Mouse (Mus musculus) CH12.LX (cell line): ENCODE results near the gene Gm21983. TPM values are rescaled to one million over a fixed set of nuclear protein-coding genes. Genes with fewer than 3 reads are reported as not detected.

Experiments
- DNase-seq: peaks from one replicate; pipeline ENCODE4 v3.0.0-alpha.2; 2013; ENCODE audit errors: extremely low read depth
- H3K27ac ChIP-seq: 2 replicates; pipeline ENCODE4 v1.5.1; 2012; ENCODE audit warnings: low read depth, mild to moderate bottlenecking, control low read depth, moderate library complexity; ENCODE audit not compliant: insufficient read depth
- H3K27me3 ChIP-seq: replicated peaks from 2 replicates; pipeline ENCODE3; 2012; ENCODE audit warnings: inconsistent platforms
- H3K36me3 ChIP-seq, 2 experiments: replicated peaks in 1 of 2; 2 replicates each; pipeline versions ENCODE3 to v1.6.1; 2012; ENCODE audit warnings: inconsistent platforms in 1 of 2, low read length in 1 of 2, mild to moderate bottlenecking in 1 of 2, mixed read lengths in 1 of 2, moderate library complexity in 1 of 2; ENCODE audit not compliant: control insufficient read depth in 1 of 2, insufficient read depth in 1 of 2
- H3K4me1 ChIP-seq, 2 experiments: 2 replicates each; pipeline ENCODE4 v1.6.1; 2012; ENCODE audit warnings: inconsistent platforms in 1 of 2, moderate library complexity in 1 of 2; ENCODE audit not compliant: insufficient read depth in 2 of 2, control insufficient read depth in 1 of 2
- H3K4me2 ChIP-seq: 2 replicates; pipeline ENCODE4 v1.6.1; 2012; ENCODE audit warnings: low read depth, mild to moderate bottlenecking, control low read depth; ENCODE audit not compliant: poor library complexity, insufficient read depth, severe bottlenecking
- H3K4me3 ChIP-seq, 3 experiments: fragments of 150-350 bp in 1 of 3; sonication (generic) in 1 of 3; replicated peaks in 1 of 3; 2 replicates each; pipeline versions ENCODE3 to v1.5.1; 2011 to 2012; ENCODE audit warnings: low read depth in 2 of 3, low read length in 2 of 3, mild to moderate bottlenecking in 2 of 3, moderate library complexity in 2 of 3, control low read depth in 1 of 3, improper control_type of control experiment in 1 of 3, inconsistent platforms in 1 of 3, mixed read lengths in 1 of 3; ENCODE audit not compliant: poor library complexity in 1 of 3
- H3K79me2 ChIP-seq: replicated peaks from 2 replicates; pipeline ENCODE4 v1.6.1; 2012; ENCODE audit warnings: mild to moderate bottlenecking, moderate library complexity; ENCODE audit not compliant: control insufficient read depth, poor library complexity, insufficient read depth, severe bottlenecking; ENCODE audit errors: extremely low read depth
- H3K9ac ChIP-seq: 2 replicates; pipeline ENCODE4 v1.6.1; 2012; ENCODE audit warnings: low read depth, mild to moderate bottlenecking, control low read depth, moderate library complexity; ENCODE audit not compliant: insufficient read depth
- H3K9me3 ChIP-seq: replicated peaks from 2 replicates; pipeline ENCODE3; 2012; ENCODE audit warnings: low read length, inconsistent platforms, mixed read lengths
- CHD1 ChIP-seq: IDR thresholded peaks from 2 replicates; pipeline ENCODE4 v1.6.1; 2012; ENCODE audit warnings: low read depth, low read length, improper control_type of control experiment, inconsistent platforms
- CHD2 ChIP-seq: IDR thresholded peaks from 2 replicates; pipeline ENCODE4 v1.6.1; 2011; ENCODE audit warnings: low read length, improper control_type of control experiment
- CTCF ChIP-seq, 2 experiments: IDR thresholded peaks in 1 of 2; conservative IDR thresholded peaks in 1 of 2; 2 replicates each; pipeline ENCODE4 v1.5.1; 2011 to 2012; ENCODE audit warnings: low read depth in 2 of 2, low read length in 2 of 2, improper control_type of control experiment in 1 of 2, inconsistent platforms in 1 of 2, mild to moderate bottlenecking in 1 of 2, moderate library complexity in 1 of 2
- ELF1 ChIP-seq: IDR thresholded peaks from 2 replicates; pipeline ENCODE4 v1.6.1; 2014; ENCODE audit warnings: low read depth, mild to moderate bottlenecking, inconsistent platforms, low read length, improper control_type of control experiment
- EP300 ChIP-seq: IDR thresholded peaks from 2 replicates; pipeline ENCODE4 v1.6.1; 2011; ENCODE audit warnings: low read length, improper control_type of control experiment
- ETS1 ChIP-seq: conservative IDR thresholded peaks from 2 replicates; pipeline ENCODE4 v1.6.1; 2012; ENCODE audit warnings: low read depth, mild to moderate bottlenecking, inconsistent platforms, low read length, improper control_type of control experiment, moderate library complexity
- GABPA ChIP-seq: IDR thresholded peaks from 2 replicates; pipeline ENCODE4 v1.6.1; 2012; ENCODE audit warnings: low read depth, low read length, improper control_type of control experiment, inconsistent platforms; ENCODE audit not compliant: insufficient replicate concordance
- JUND ChIP-seq: conservative IDR thresholded peaks from 2 replicates; pipeline ENCODE4 v1.6.1; 2011; ENCODE audit warnings: low read depth, low read length, improper control_type of control experiment
- KAT2A ChIP-seq: IDR thresholded peaks from 2 replicates; pipeline ENCODE4 v1.6.1; 2012; ENCODE audit warnings: low read length, improper control_type of control experiment, inconsistent platforms; ENCODE audit not compliant: insufficient replicate concordance
- MAZ ChIP-seq: IDR thresholded peaks from 2 replicates; pipeline ENCODE4 v1.6.1; 2012; ENCODE audit warnings: low read depth, mild to moderate bottlenecking, inconsistent platforms, low read length, improper control_type of control experiment, moderate library complexity
- MEF2A ChIP-seq: IDR thresholded peaks from 2 replicates; pipeline ENCODE4 v1.6.1; 2014; ENCODE audit warnings: low read depth, mild to moderate bottlenecking, inconsistent platforms, low read length, improper control_type of control experiment, borderline replicate concordance
- NELFE ChIP-seq: IDR thresholded peaks from 2 replicates; pipeline ENCODE4 v1.6.1; 2011; ENCODE audit warnings: low read depth, low read length, improper control_type of control experiment
- NRF1 ChIP-seq: IDR thresholded peaks from 2 replicates; pipeline ENCODE4 v1.6.1; 2014; ENCODE audit warnings: low read depth, mild to moderate bottlenecking, inconsistent platforms, low read length, improper control_type of control experiment, moderate library complexity
- RCOR1 ChIP-seq: conservative IDR thresholded peaks from 2 replicates; pipeline ENCODE4 v1.6.1; 2012; ENCODE audit warnings: low read depth, mild to moderate bottlenecking, inconsistent platforms, low read length, improper control_type of control experiment
- SIN3A ChIP-seq: IDR thresholded peaks from 2 replicates; pipeline ENCODE4 v1.6.1; 2012; ENCODE audit warnings: low read length, improper control_type of control experiment, inconsistent platforms
- SMC3 ChIP-seq: IDR thresholded peaks from 2 replicates; pipeline ENCODE4 v1.6.1; 2011; ENCODE audit warnings: low read depth, low read length, improper control_type of control experiment
- UBTF ChIP-seq: IDR thresholded peaks from 2 replicates; pipeline ENCODE4 v1.6.1; 2012; ENCODE audit warnings: low read depth, mild to moderate bottlenecking, inconsistent platforms, low read length, improper control_type of control experiment, moderate library complexity
- USF1 ChIP-seq: IDR thresholded peaks from 2 replicates; pipeline ENCODE4 v1.6.1; 2014; ENCODE audit warnings: low read depth, mild to moderate bottlenecking, inconsistent platforms, low read length, improper control_type of control experiment
- USF2 ChIP-seq: conservative IDR thresholded peaks from 2 replicates; pipeline ENCODE4 v1.6.1; 2011; ENCODE audit warnings: low read depth, low read length, improper control_type of control experiment
- ZC3H11A ChIP-seq: IDR thresholded peaks from 2 replicates; pipeline ENCODE4 v1.6.1; 2012; ENCODE audit warnings: low read depth, mild to moderate bottlenecking, inconsistent platforms, low read length, improper control_type of control experiment
- ZKSCAN1 ChIP-seq: IDR thresholded peaks from 2 replicates; pipeline ENCODE4 v1.6.1; 2012; ENCODE audit warnings: low read depth, inconsistent platforms, low read length, improper control_type of control experiment, borderline replicate concordance
- ZNF384 ChIP-seq: IDR thresholded peaks from 2 replicates; pipeline ENCODE4 v1.6.1; 2012; ENCODE audit warnings: low read depth, low read length, improper control_type of control experiment, inconsistent platforms
- dilution Hi-C: fragments of 300-500 bp; cut with MboI; formaldehyde crosslinking; loops from 2 replicates; pipeline ENCODE4 v1.14.3; 2020; ENCODE audit warnings: low sequenced_read_pairs; ENCODE audit not compliant: extremely low pct_unique_long_range_greater_than_20kb, extremely low pct_ligation_motif_present
- in situ Hi-C: fragments of 300-500 bp; cut with MboI; formaldehyde crosslinking; loops from 3 replicates; pipeline ENCODE4 v1.14.3; 2019; ENCODE audit warnings: low sequenced_read_pairs, low pct_ligation_motif_present, low pct_unique_long_range_greater_than_20kb, mixed read lengths
- polyA plus RNA-seq: library from polyadenylated mRNA; unstranded; fragments of >175 nt; gene quantifications from 2 replicates; pipeline ENCODE4 v1.2.1, GENCODE M21; 2012; ENCODE audit warnings: low read depth; ENCODE audit not compliant: insufficient read length
- total RNA-seq, 2 experiments: library from RNA; depleted of rRNA; stranded (reverse); fragments of 300-350 nt in 1 of 2; fragments of >200 nt in 1 of 2; gene quantifications; 2 replicates each; pipeline ENCODE4 v1.2.3; 2012 to 2014

The Gm21983 gene
- total and polyA plus RNA-seq, 3 experiments: 0.13 to 0.81 TPM; not detected in 1

- TF ChIP-seq ZNF384: no peak
- no peak for TF ChIP-seq MAZ
- TF ChIP-seq CTCF (conservative IDR thresholded peaks at IDR 0.05 in 1 of 2, IDR thresholded peaks at IDR 0.05 in 1 of 2; ENCODE audit: low read depth in 2 of 2, low read length in 2 of 2): no peak
- TF ChIP-seq JUND: no peak
- no peak for TF ChIP-seq EP300
- TF ChIP-seq SIN3A: no peak
- TF ChIP-seq ZC3H11A: no peak
- no peak for TF ChIP-seq ZKSCAN1
- TF ChIP-seq RCOR1: no peak
- TF ChIP-seq UBTF: no peak
- dilution Hi-C loops: no loop called here
These were observed 3.0 kb downstream of the Gm21983 start for GRCm38 (mm10) chr7:27177942-27178323.

DNA sequence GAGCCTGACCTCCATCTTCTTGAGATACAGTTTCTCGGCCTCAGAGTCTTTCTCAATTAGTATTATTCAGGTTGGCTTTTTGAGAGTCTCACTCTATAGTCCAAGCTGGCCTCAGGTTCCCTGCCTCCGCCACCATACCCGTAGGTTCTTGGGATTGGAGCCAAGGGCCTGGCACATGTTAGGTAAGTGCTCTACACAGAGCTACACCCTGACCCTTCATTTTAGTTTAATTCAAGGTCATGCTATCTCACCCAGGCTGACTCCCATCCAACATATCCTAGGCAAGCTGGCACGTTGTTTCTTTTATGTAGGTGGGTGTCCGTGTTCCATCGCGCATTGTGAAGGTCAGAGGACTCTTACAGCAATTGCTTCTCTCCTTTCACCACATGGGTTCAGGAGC, 6.0 kb downstream of the Gm21983 start:
- no peak for DNase-seq
- TF ChIP-seq CHD1 (no peak), NELFE (no peak), CHD2 (no peak), EP300 (no peak), SMC3 (no peak), GABPA (no peak), ZKSCAN1 (no peak), ELF1 (no peak), ETS1 (no peak), KAT2A (no peak), CTCF (conservative IDR thresholded peaks at IDR 0.05 in 1 of 2, IDR thresholded peaks at IDR 0.05 in 1 of 2; ENCODE audit: low read depth in 2 of 2, low read length in 2 of 2) (no peak), USF2 (no peak), USF1 (no peak), RCOR1 (no peak), MEF2A (no peak), NRF1 (no peak)
- no peak overlapping the region for H3K4me3 ChIP-seq
- peaks cover 7% of the 10 kb centered on the region for H3K79me2 ChIP-seq
- no peaks in the 10 kb centered on the region for H3K27me3 ChIP-seq
- no peak overlapping the region for H3K9ac ChIP-seq
- peaks cover 0 to 64% of the 10 kb centered on the region in 2 experiments; a peak in 2 of 4 replicates for H3K4me1 ChIP-seq
- no peak overlapping the region for H3K4me2 ChIP-seq
- dilution Hi-C loops: no loop called here
- peaks cover 51 to 61% of the 10 kb centered on the region in 2 experiments for H3K36me3 ChIP-seq
- H3K9me3 ChIP-seq: no peaks in the 10 kb centered on the region
- H3K27ac ChIP-seq: no peak overlapping the region
- in situ Hi-C loops: no loop called here

More at GRCm38 (mm10) chr7:27177942-27178323, 3.0 kb downstream of the Gm21983 start:
- Histone ChIP-seq H3K4me2 (peak overlapping the region; percentile 97), H3K27ac (peak overlapping the region; percentile 78), H3K27me3 (no peaks in the 10 kb centered on the region), H3K36me3 (peaks cover 29 to 47% of the 10 kb centered on the region in 2 experiments), H3K9ac (peak overlapping the region; percentile 94), H3K79me2 (peaks cover 7% of the 10 kb centered on the region), H3K4me3 (peak overlapping the region; percentile 67 to 68 (median 67)), H3K9me3 (no peaks in the 10 kb centered on the region), H3K4me1 (peaks cover 3 to 56% of the 10 kb centered on the region in 2 experiments; a peak in 3 of 4 replicates)
- in situ Hi-C loops: no loop called here
- no peak for DNase-seq
